8 mouse cellular contexts compared by ENCODE assay signal in genomic region chr4:155249648-155250351, GRCm38 (mm10). TPM values are rescaled to one million over a fixed set of nuclear protein-coding genes. Genes with fewer than 3 reads are reported as not detected.
DNase-seq lines count a peak whose midpoint lies in the region; ATAC-seq and TF ChIP-seq lines count a peak whose summit lies in the region.

Gene Faap20 (plus strand): TSS chr4:155249802.

- H3K4me3 ChIP-seq in bone marrow, adult 2 months (replicated peaks; ENCODE audit: control insufficient read depth, low read depth, low read length): peak within 1 kb of the TSS; percentile 83
- H3K4me3 ChIP-seq in embryonic facial prominence, embryonic 15.5 days (replicated peaks): peak within 1 kb of the TSS; percentile 55
- H3K4me3 ChIP-seq in limb, embryonic 14.5 days (replicated peaks; ENCODE audit: low read length): peak within 1 kb of the TSS; percentile 50
- H3K4me3 ChIP-seq in midbrain, embryonic 16.5 days (ENCODE audit: low read depth, low read length): peak within 1 kb of the TSS; percentile 58

- H3K27me3 ChIP-seq in embryonic facial prominence, embryonic 15.5 days: no peaks in the 10 kb centered on the region
- H3K27me3 ChIP-seq in limb, embryonic 14.5 days (ENCODE audit: control insufficient read depth, insufficient read depth, low read length): no peaks in the 10 kb centered on the region
- H3K27me3 ChIP-seq in midbrain, embryonic 16.5 days (ENCODE audit: control insufficient read depth, insufficient read depth, low read depth, low read length): no peaks in the 10 kb centered on the region

- H3K9ac ChIP-seq in embryonic facial prominence, embryonic 15.5 days: peak within 1 kb of the TSS; percentile 50
- peak within 1 kb of the TSS; percentile 63 for H3K9ac ChIP-seq in limb, embryonic 14.5 days (ENCODE audit: low read depth, low read length, severe bottlenecking)
- peak within 1 kb of the TSS; percentile 81 for H3K9ac ChIP-seq in midbrain, embryonic 16.5 days (ENCODE audit: low read depth, low read length)

- peak within 1 kb of the TSS; percentile 89 for H3K4me2 ChIP-seq in embryonic facial prominence, embryonic 15.5 days (replicated peaks)
- peak within 1 kb of the TSS; percentile 74 for H3K4me2 ChIP-seq in limb, embryonic 14.5 days (replicated peaks; ENCODE audit: low read depth, low read length, severe bottlenecking)
- peak within 1 kb of the TSS; percentile 82 for H3K4me2 ChIP-seq in midbrain, embryonic 16.5 days (ENCODE audit: low read length)

- under 1% methylated on average over 57 of the region's 58 CpGs for WGBS in bone marrow, adult 2 months
- 0% methylated on average over 51 of the region's 58 CpGs for WGBS in embryonic facial prominence, embryonic 15.5 days
- WGBS in limb, embryonic 14.5 days: under 1% methylated on average over 38 of the region's 58 CpGs
- under 1% methylated on average over 52 of the region's 58 CpGs for WGBS in midbrain, embryonic 16.5 days

- H3K4me1 ChIP-seq in bone marrow, adult 2 months (ENCODE audit: control insufficient read depth, insufficient read depth, low read length): no peaks in the 10 kb centered on the region; the same call in 1 of the 2 replicates
- H3K4me1 ChIP-seq in embryonic facial prominence, embryonic 15.5 days: peaks cover 52% of the 10 kb centered on the region
- H3K4me1 ChIP-seq in limb, embryonic 14.5 days (ENCODE audit: control insufficient read depth, insufficient read depth, low read length): peaks cover 46% of the 10 kb centered on the region
- H3K4me1 ChIP-seq in midbrain, embryonic 16.5 days (ENCODE audit: control insufficient read depth, insufficient read depth, low read length): peaks cover 30% of the 10 kb centered on the region

- peak; percentile 92 for DNase-seq in A20 (ENCODE audit: low read depth, low spot score)
- peak; percentile 93 for DNase-seq in heart, adult 8-10 months (ENCODE audit: low spot score)
- DNase-seq in kidney, adult 9 months: peak; percentile 88
- peak; percentile 93 for DNase-seq in limb, embryonic 14.5 days (ENCODE audit: low spot score)
- DNase-seq in spleen, postnatal 10 days (ENCODE audit: low spot score in 2 of 2): peak; percentile 75 to 81

- H3K36me3 ChIP-seq in embryonic facial prominence, embryonic 15.5 days: peaks cover 10% of the 10 kb centered on the region
- peaks cover 9% of the 10 kb centered on the region for H3K36me3 ChIP-seq in limb, embryonic 14.5 days (ENCODE audit: control insufficient read depth, insufficient read depth, low read length)
- no peaks in the 10 kb centered on the region for H3K36me3 ChIP-seq in midbrain, embryonic 16.5 days (ENCODE audit: control insufficient read depth, insufficient read depth, low read length)

- peak; percentile 93 for ATAC-seq in embryonic facial prominence, embryonic 15.5 days (ENCODE audit: insufficient number of reproducible peaks, low FRiP score, low TSS enrichment, low read depth)
- peak; percentile 89 for ATAC-seq in limb, embryonic 14.5 days (ENCODE audit: low FRiP score, low read depth)
- ATAC-seq in midbrain, embryonic 16.5 days: peak; percentile 91

- H3K27ac ChIP-seq in bone marrow, adult 2 months (ENCODE audit: control insufficient read depth, insufficient read depth, low read depth, low read length, poor library complexity): peak within 1 kb of the TSS; percentile 95
- peak within 1 kb of the TSS; percentile 98 for H3K27ac ChIP-seq in embryonic facial prominence, embryonic 15.5 days (replicated peaks)
- H3K27ac ChIP-seq in limb, embryonic 14.5 days (replicated peaks; ENCODE audit: low read depth, low read length): peak within 1 kb of the TSS; percentile 96
- H3K27ac ChIP-seq in midbrain, embryonic 16.5 days (ENCODE audit: low read length): peak within 1 kb of the TSS; percentile 98

- TF ChIP-seq CTCF in bone marrow, adult 2 months (IDR thresholded peaks at IDR 0.05; ENCODE audit: control insufficient read depth, insufficient read depth, low read length): no peak

- peak; percentile 77; the same call in 1 of the 2 replicates for TF ChIP-seq POLR2A in bone marrow, adult 2 months (IDR thresholded peaks at IDR 0.05; ENCODE audit: borderline replicate concordance, control insufficient read depth, low read depth, low read length)
- TF ChIP-seq POLR2A in limb, embryonic 14.5 days (IDR thresholded peaks at IDR 0.05; ENCODE audit: borderline replicate concordance, extremely low read depth, insufficient read depth, insufficient read length): 0 out of 2 replicates have a peak, but pooled peaks have one; percentile 74

- no peaks in the 10 kb centered on the region for H3K9me3 ChIP-seq in embryonic facial prominence, embryonic 15.5 days (replicated peaks)
- H3K9me3 ChIP-seq in limb, embryonic 14.5 days (ENCODE audit: control insufficient read depth, low read length): no peaks in the 10 kb centered on the region
- no peaks in the 10 kb centered on the region for H3K9me3 ChIP-seq in midbrain, embryonic 16.5 days (replicated peaks; ENCODE audit: control insufficient read depth, low read length, poor library complexity, severe bottlenecking)

RNA-seq across cellular contexts. Expression of gene Faap20, which starts in this region (rescaled TPM):
- 19.3 and 29.3 TPM in 2 replicates for polyA plus RNA-seq in bone marrow, adult 2 months (2011; ENCODE audit: insufficient read depth, insufficient read length, low replicate concordance, missing spikeins)
- 74.9 and 75.0 TPM in 2 replicates for polyA plus RNA-seq in embryonic facial prominence, embryonic 15.5 days (2015; fragmentation: Nextera tagmentation; extraction: Ambion mirVana)
- total RNA-seq in heart, adult 8-10 months (2022): 10 to 100 TPM; 12.4 to 17.8 (median 15.9) TPM
- 64.6 and 85.1 TPM in 2 replicates for polyA plus RNA-seq in limb, embryonic 14.5 days (2012; rRNA removed)
- 72.5 and 84.8 TPM in 2 replicates for polyA plus RNA-seq in limb, embryonic 14.5 days (2014; fragmentation: Nextera tagmentation; extraction: Ambion mirVana)
- 69.8 and 70.1 TPM in 2 replicates for polyA plus RNA-seq in midbrain, embryonic 16.5 days (2015; fragmentation: Nextera tagmentation; extraction: Ambion mirVana)

Comparison
In these comparisons a context has a peak if more than half of its experiments do, and no peak if none do; other contexts are left out.
1. Peak in every context shown above with its lines: DNase-seq, ATAC-seq, H3K4me3 ChIP-seq and H3K27ac ChIP-seq.